Mouse (Mus musculus) C2C12 (cell line): ENCODE measurements around the gene Lrrc29.

Experiments
- CEBPB ChIP-seq: IDR thresholded peaks from one replicate; pipeline ENCODE4 v1.6.1; 2011; ENCODE audit warnings: low read depth, mild to moderate bottlenecking, control low read depth, moderate library complexity
- CTCF ChIP-seq: IDR thresholded peaks from one replicate; pipeline ENCODE4 v1.5.1; 2011; ENCODE audit not compliant: control insufficient read depth, insufficient read depth, insufficient read length
- FOSL1 ChIP-seq: IDR thresholded peaks from one replicate; pipeline ENCODE4 v1.8.0; 2011; ENCODE audit warnings: mild to moderate bottlenecking, low read length; ENCODE audit not compliant: poor library complexity, insufficient read depth, severe bottlenecking
- MAX ChIP-seq: IDR thresholded peaks from one replicate; pipeline ENCODE4 v1.6.1; 2011; ENCODE audit warnings: mild to moderate bottlenecking, control low read depth
- MYOD1 ChIP-seq: IDR thresholded peaks from one replicate; pipeline ENCODE4 v1.6.1; 2011; ENCODE audit warnings: low read depth; ENCODE audit not compliant: control insufficient read depth, insufficient read length
- MYOG ChIP-seq: IDR thresholded peaks from one replicate; pipeline ENCODE4 v1.6.1; 2011; ENCODE audit not compliant: control insufficient read depth, insufficient read length; ENCODE audit errors: extremely low read depth
- USF1 ChIP-seq: IDR thresholded peaks from one replicate; pipeline ENCODE4 v1.6.1; 2011; ENCODE audit warnings: low read depth, mild to moderate bottlenecking, control low read depth, moderate library complexity

GRCm38 (mm10) chr8:105304325-105305210 is 21.5 kb downstream of the Lrrc29 start:
- TF ChIP-seq CTCF (no peak), MAX (no peak), MYOD1 (peak; percentile 68), USF1 (no peak), CEBPB (no peak), MYOG (no peak), FOSL1 (no peak)
